Mouse (Mus musculus) bone marrow, adult 2 months (tissue): Measurements from ENCODE around the gene Gm20503. TPM values are rescaled to one million over a fixed set of nuclear protein-coding genes. Genes with fewer than 3 reads are reported as not detected.

ENCODE experiments used
- H3K27ac ChIP-seq: fragments of 200-500 bp; 2 replicates; pipeline ENCODE4 v1.5.1; 2012; ENCODE audit warnings: low read depth, mild to moderate bottlenecking, control low read depth, inconsistent platforms, low read length; ENCODE audit not compliant: control insufficient read depth, poor library complexity, insufficient read depth
- H3K4me1 ChIP-seq: fragments of 200-500 bp; 2 replicates; pipeline ENCODE4 v1.6.1; 2011; ENCODE audit warnings: low read length; ENCODE audit not compliant: control insufficient read depth, insufficient read depth
- H3K4me3 ChIP-seq: fragments of 200-500 bp; replicated peaks from 2 replicates; pipeline ENCODE3; 2011; ENCODE audit warnings: mild to moderate bottlenecking, low read depth, low read length, control low read depth; ENCODE audit not compliant: control insufficient read depth
- CTCF ChIP-seq: fragments of 200-500 bp; IDR thresholded peaks from 2 replicates; pipeline ENCODE4 v1.5.1; 2011; ENCODE audit warnings: low read length, control low read depth; ENCODE audit not compliant: control insufficient read depth, insufficient read depth
- POLR2A ChIP-seq: fragments of 200-500 bp; IDR thresholded peaks from 2 replicates; pipeline ENCODE4 v1.6.1; 2011; ENCODE audit warnings: low read depth, mild to moderate bottlenecking, control low read depth, low read length, borderline replicate concordance; ENCODE audit not compliant: control insufficient read depth
- WGBS: fragments of 180-500 bp; shearing (Covaris S2); methylation state at CpG from one replicate; pipeline ENCODE4 v1.1.7; 2018; 5-methylcytosine and 5-hydroxymethylcytosine counted together
- polyA plus RNA-seq: library from polyadenylated mRNA; stranded (reverse); fragments of >200 nt; gene quantifications from 2 replicates; pipeline ENCODE4 v1.2.4, GENCODE M21; 2011; ENCODE audit warnings: low replicate concordance; ENCODE audit not compliant: missing spikeins, insufficient read depth, insufficient read length

Gm20503 gene
- polyA plus RNA-seq, 1 experiment: 16.2 TPM

GRCm38 (mm10) chr4:59011446-59011845 is 8.4 kb downstream of the Gm20503 start:
- Histone ChIP-seq H3K4me1 (peaks cover 9% of the 10 kb centered on the region), H3K4me3 (no peak overlapping the region), H3K27ac (peak overlapping the region; percentile 9; the same call in 1 of the 2 replicates)
- TF ChIP-seq CTCF (no peak), POLR2A (no peak)
- 65% methylated on average over 3 of the region's 3 CpGs for WGBS

- 85% methylated on average over 3 of the region's 3 CpGs for WGBS
- Histone ChIP-seq H3K27ac (no peak overlapping the region), H3K4me3 (no peak overlapping the region), H3K4me1 (peaks cover 3% of the 10 kb centered on the region)
- TF ChIP-seq CTCF: no peak
These were observed 12.2 kb downstream of the Gm20503 start for GRCm38 (mm10) chr4:59015181-59015580.

GRCm38 (mm10) chr4:59016922-59017321 is 13.9 kb downstream of the Gm20503 start:
- WGBS: 74% methylated on average over 2 of the region's 2 CpGs
- H3K4me3 ChIP-seq: no peak overlapping the region
- H3K4me1 ChIP-seq: no peaks in the 10 kb centered on the region
- TF ChIP-seq POLR2A (no peak), CTCF (no peak)
- no peak overlapping the region for H3K27ac ChIP-seq

GRCm38 (mm10) chr4:59034325-59034917 is 31.4 kb downstream of the Gm20503 start:
- peaks cover 2% of the 10 kb centered on the region; the same call in 1 of the 2 replicates for H3K4me1 ChIP-seq
- WGBS: 60% methylated on average over 10 of the region's 10 CpGs
- no peak overlapping the region for H3K27ac ChIP-seq
- no peak overlapping the region for H3K4me3 ChIP-seq
- TF ChIP-seq POLR2A: no peak

DNA sequence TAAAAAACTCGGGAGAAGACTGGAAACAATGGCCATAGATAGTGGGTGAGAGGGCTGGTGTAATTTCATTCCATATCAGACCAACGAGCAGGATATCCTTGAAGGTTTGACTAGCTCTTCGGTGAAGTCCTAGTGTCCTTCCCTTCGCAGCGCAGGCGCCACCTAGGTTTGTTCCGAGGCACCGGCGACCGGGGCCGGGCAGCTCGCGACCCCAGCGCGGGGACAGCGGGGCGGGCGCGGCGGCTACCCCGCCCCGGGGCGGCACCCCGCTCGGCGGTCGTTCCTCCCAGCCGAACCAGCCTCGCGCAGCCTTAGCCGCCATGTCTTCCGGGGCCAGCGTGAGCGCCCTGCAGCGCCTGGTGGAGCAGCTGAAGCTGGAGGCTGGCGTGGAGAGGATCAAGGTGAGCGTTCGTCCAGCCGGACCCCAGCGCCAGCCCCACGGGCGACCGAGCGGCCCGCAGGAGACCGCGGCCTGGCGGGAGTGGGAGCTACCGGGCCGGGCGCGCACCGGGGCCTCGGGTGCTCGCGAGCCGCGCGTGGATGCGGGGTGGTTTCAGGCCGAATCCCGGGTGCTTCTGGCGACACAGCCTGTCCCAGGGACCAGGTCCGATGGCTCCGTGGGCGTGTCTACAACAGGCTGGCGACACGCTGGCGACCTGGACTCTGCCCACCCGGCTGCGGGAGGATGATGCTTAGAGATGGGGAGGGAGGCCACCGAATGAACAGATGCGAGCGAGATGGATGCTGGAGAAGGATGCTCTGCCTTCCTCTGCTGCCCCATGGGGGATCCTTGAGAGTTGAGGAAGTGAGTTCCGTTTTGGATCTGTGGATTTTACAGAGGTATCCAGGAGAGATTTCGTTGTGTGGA is 32.1 kb downstream of the Gm20503 start, which contains the start of gene Gng10:
Gene Gng10, plus strand, starts transcription at position 171 of the 868 bp plus-strand sequence.
- peaks cover 2% of the 10 kb centered on the region; the same call in 1 of the 2 replicates for H3K4me1 ChIP-seq
- H3K4me3 ChIP-seq: peak within 1 kb of the TSS; percentile 87
- peak; percentile 49; the same call in 1 of the 2 replicates for TF ChIP-seq POLR2A
- TF ChIP-seq CTCF: no peak
- WGBS: 12% methylated on average over 76 of the region's 76 CpGs
- peak within 1 kb of the TSS; percentile 78 for H3K27ac ChIP-seq

GRCm38 (mm10) chr4:59035786-59036350 is 32.9 kb downstream of the Gm20503 start:
- TF ChIP-seq CTCF: no peak
- no peak for TF ChIP-seq POLR2A
- Histone ChIP-seq H3K4me1 (peaks cover 3% of the 10 kb centered on the region; the same call in 1 of the 2 replicates), H3K4me3 (peak overlapping the region; percentile 87), H3K27ac (0 out of 2 replicates have a peak overlapping the region, but pooled peaks have one; percentile 6)
- 34% methylated on average over 18 of the region's 18 CpGs for WGBS

GRCm38 (mm10) chr4:59036490-59037127 is 33.6 kb downstream of the Gm20503 start:
- Histone ChIP-seq H3K27ac (peak overlapping the region; percentile 68), H3K4me1 (peaks cover 3% of the 10 kb centered on the region; the same call in 1 of the 2 replicates), H3K4me3 (peak overlapping the region; percentile 55)
- peak; percentile 57 for TF ChIP-seq CTCF
- no peak for TF ChIP-seq POLR2A
- WGBS: 5% methylated on average over 13 of the region's 13 CpGs

GRCm38 (mm10) chr4:59037525-59037924 is 34.5 kb downstream of the Gm20503 start:
- WGBS: 79% methylated on average over 3 of the region's 3 CpGs
- no peak overlapping the region for H3K4me3 ChIP-seq
- H3K4me1 ChIP-seq: peaks cover 3% of the 10 kb centered on the region; the same call in 1 of the 2 replicates
- H3K27ac ChIP-seq: no peak overlapping the region
- TF ChIP-seq POLR2A (no peak), CTCF (no peak)
